Mouse (Mus musculus): ENCODE measurements at regions not wholly inside any gene's neighbourhood (a gene's known extent, or its start where the extent isn't known, plus 50 kb on each side); places are given as distances from the start of the nearest gene placed in this dataset.

DNA sequence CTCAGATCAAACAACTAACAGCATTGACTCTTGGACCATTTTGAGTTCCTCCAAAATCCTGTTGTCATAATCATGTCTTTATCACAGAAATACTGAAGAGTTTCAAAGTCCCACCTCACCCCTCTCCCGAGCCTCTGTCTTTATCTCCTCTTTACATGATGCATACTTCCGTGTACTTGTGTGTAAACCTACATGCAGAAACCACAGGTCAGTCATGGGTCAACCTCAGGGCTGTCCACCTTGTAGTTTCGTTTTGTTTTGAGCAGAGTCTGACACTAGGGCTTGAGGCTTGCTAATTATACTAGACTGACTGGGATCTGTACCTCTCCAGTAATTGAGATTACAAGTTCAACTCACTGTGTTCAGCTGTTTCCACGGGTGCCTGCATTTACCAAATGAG lies 348.4 kb upstream of the Acvr2a start:
- DNase-seq (ENCODE audit: low spot score), result no peak

DNA sequence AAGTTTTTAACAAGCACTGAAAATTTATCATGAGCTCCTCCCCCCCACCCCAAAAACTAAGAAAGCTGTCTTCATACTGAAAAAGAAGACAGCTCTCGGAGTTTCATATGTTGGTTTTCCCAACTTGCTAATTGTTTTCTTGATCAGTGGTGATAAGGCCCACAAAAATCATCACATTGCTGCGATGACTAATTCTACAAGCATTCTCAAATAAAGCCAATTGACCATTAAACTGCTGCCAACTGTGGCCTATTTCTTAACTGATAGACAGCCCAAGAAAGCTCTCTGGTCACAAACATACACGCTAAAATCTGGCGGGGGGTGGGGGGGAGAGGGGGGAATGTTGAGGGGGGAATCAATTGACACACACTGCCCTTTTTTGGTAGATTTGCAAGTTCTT lies 345.0 kb upstream of the Acvr2a start:
- DNase-seq (ENCODE audit: low spot score), result no peak

DNA sequence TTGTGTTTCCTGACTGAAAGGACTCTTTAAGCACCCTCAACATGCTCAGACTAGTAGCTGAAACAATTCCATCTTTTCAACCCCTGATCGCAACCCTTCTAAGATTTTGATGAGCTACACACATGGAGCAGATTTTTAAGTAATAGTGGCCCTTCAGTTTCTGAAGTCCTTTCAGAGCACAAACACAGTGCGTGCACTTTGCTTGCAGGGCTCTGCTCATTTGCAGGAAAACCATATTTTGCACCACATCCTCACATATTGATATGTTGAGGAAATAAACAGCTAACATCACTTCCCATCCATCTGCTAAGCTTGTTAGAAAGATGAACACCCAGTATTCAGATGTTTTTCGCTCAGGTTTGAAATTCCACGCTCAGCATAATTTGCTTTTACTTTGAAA lies 344.6 kb upstream of the Acvr2a start:
- DNase-seq (ENCODE audit: low spot score), result no peak

DNA sequence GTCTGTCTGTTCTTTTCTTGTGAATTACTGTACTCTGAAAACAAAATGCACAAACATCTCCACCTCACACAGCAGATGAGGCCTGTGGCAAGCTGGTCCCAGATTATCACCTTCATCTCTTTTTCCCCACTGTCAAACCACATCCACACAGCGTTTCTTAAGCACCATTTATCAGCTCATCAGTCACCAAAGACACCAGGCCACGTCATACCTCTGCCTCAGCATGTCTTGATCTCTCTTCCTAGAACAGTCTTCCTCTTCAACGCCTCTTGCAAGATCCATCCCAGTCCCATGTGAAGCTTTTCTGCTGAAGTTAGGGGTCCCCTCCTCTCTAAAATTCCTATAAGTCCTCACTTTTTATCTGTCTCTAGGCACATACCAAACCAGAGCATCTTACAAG lies 340.8 kb upstream of the Acvr2a start:
- DNase-seq (ENCODE audit: low spot score), result no peak

DNA sequence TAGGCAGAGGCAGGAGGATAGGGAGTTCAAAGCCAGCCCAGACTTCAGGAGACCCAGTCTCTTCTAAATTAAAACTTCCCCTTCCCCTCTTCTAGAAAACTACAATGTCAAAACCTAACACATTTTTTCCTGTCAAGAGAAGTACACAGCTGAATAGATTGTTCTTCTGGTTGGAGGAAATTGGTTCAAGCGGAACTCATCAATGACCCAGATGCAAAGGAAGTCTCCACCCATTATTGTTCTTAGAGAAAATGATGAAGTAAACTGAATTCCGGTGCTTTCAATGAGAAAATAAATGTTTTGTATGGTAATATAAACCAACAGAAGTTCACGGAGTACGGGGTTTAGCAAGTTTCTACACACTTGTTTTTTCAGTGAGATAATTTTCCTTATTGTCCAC lies 339.3 kb upstream of the Acvr2a start:
- DNase-seq (ENCODE audit: low spot score), result no peak

DNA sequence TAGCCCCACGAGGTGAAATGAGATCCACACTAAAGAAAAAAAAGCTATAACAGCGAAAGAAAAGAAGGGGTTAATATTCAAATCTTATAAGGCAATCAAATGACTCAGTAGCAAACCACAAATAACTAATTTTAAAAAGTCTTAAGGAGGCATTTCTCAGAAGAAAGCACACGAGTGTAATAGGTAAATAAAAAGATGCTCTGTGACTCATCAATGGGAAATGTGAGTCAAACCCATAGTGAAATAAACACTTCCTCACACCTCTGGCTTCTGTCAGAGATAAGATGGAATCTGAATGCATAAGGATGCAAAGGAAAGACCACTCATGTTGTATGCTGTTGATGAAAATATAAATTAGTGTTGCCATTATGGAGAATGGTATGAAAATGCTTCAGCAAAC lies 337.1 kb upstream of the Acvr2a start:
- DNase-seq (ENCODE audit: low spot score), result no peak

DNA sequence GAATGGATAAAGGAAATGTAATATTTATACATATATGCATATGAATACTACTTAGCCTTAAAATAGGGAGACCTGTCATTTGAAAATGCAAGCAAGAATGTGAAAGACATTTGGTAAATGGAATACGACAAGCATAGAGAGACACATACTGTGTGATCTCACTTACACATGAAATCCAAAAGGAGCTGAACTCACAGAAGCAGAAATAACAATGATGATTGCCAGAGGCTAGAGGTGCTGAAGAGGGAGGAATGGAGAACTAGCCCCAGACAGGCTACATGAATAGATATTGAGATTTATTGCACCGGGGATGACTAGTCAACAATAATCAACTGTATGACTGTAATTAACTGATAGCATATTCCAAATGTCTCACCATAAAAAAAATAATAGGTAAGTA lies 336.6 kb upstream of the Acvr2a start:
- peak; percentile 8 for DNase-seq (ENCODE audit: low spot score)

DNA sequence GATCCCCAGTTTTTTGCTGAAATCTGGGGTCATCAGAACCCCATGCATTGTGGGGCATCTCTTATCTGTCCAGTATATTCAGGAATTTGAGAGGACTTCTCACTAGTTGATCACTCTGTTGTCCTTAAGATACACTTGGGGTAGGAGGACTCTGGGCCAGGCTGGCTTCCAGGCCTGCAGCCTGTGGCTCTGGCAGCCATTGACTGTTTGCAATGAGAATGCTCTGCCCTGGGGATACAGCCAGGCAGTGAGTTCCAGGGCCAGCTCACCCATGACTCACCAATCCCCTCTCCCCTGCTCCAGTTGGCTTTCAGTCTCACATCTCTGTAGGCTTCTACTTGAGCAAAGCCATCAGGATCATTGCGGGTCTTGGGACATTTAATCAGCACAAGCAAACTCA lies 334.3 kb upstream of the Acvr2a start:
- DNase-seq (ENCODE audit: low spot score), result no peak

DNA sequence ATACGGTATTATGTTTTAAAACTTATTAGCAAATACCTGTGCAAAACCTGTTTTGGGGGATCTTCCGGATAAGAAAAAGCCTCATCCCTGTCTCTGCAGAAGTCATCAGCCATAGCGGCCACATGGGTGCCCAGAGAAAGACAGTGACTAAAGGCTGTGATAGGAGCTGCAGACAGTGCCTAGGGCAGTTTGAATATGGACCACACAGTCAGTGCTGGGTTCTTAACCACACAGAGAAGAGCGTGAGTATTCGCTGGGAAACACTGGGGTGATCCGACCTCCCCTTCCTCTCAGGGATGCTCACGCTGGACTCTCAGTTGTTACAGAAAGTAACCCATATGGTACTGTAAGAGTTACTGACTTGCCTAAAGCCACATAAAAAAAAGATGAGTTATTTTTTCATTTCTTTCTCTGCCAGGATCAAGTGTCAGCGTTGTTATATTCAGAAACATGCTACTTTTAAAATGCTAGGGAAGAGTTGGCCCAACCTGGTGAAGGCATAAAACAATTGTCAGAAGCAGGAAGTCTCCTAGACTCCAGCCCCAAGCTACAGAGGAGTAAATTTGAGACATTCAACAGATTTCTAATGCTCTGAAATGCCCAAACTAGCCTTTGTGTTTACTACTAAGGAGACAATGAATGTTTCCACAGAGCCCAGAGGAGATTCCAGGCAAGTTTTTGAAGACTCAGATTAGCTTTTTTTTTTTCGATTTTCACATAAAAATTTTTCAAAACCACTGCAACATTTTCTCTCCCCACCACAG lies 333.3 kb upstream of the Acvr2a start:
- DNase-seq (ENCODE audit: low spot score), result no peak

DNA sequence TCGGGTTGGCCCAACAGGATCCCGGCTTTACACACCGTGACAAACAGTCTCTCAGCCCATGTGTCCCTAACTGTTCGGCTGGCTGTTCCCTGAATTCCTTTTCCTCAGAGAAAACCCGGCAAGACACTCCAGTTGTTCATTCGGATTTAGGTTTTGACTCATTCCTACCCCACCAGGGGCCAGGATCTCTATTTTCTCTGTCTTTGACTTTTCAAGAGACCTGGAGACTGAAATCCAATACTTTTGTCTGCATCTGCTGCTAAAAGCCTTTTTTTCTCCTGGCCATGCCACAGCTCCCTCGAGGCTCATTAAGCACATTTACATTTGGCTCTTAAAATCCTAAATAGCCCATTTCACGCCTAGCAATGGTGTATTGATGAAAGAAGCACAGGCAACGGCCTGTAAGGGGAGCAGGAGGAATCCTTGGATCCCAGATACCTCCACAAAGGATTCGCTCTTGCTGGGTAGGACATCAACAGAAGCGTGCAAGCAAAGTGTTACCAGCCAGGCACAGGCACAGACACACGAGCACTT lies 332.6 kb upstream of the Acvr2a start:
- no peak for DNase-seq (ENCODE audit: low spot score)

DNA sequence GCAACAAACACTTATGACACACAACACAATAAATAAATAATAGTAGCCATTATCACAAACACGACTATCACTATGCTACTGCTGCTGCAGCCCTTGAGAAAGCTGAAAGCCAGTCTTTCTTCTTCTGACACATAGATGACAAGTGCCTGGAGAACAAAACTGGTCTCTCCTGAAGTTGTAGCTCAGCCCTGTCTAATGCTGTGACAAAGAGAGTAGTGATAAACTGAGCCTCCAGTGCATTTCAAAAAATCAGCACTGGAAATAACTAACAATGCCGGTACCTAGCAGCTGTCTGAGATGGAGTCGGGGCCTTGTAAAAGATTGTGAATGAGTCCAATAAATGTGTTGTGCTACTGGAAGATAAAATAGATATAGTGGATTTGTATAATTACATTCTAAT lies 320.3 kb upstream of the Acvr2a start:
- DNase-seq (ENCODE audit: low spot score), result no peak

DNA sequence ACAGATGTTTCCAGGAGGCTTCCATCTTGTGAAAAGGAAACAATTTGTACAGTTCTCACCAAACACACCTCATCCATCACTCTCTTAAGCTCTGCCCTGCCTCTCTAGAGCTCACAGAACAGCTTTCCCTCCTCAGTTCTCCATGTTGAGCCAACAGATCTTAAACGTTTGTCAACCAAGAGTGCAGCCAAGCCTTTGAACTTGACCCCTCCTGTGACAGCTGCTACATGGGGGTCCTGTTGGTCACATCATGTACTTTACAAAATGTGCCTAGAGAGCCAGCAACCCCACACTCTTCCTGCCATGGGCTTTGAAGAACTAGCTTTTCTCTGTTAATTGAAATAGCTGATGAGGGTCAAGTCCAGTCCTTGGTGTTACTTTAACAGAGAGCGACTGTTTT lies 319.8 kb upstream of the Acvr2a start:
- DNase-seq (ENCODE audit: low spot score), result no peak

DNA sequence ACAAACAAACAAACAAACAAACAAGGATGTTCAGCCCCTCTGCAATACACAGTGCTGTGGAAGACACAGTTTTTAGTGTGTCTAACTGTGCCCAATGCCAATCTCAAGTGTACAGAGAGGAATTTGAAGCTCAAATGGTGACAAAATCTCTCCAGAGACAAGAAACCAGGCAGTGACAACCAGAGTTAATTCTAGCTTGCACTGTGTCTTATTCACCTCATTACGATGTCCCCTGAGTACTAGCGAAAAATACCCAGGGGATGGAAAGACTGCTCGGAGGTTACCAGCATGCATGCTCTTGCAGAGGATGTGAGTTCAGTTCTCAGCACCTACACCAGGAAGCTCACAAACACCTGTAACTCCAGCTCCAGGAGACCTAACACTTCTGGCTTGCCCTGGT lies 319.3 kb upstream of the Acvr2a start:
- no peak for DNase-seq (ENCODE audit: low spot score)

DNA sequence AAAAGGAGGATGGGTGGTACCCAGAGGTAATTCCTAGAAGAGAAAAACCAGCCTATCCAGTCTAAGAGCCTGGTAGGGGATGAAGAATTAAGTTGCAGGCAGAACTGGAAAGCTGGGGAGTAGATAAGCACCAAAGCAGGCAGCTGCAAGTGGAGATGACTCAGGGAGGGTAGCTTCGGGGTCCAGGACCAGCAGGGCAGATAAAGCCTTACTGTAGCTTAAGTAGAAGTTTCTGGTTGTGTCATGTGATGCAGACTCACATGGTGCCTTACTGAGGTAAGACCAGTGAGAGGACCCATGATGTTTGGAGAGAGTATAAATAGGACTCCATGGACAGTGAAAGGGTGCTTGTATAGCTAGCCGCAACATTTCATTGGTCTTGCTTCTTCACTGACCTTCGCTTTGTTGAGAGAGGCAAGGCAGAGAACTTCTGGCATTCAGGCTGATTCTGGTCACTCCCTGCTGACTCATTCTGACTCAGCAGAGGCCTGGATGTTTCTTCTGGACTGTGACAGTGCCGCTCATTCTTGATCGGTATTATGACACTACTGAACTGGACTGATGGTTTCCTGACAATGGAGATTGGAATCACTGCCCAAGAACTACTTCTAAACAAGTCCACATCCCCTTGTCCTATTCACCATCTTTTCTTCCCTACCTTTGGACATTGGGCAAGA lies 315.7 kb upstream of the Acvr2a start:
- no peak for DNase-seq (ENCODE audit: low spot score)

DNA sequence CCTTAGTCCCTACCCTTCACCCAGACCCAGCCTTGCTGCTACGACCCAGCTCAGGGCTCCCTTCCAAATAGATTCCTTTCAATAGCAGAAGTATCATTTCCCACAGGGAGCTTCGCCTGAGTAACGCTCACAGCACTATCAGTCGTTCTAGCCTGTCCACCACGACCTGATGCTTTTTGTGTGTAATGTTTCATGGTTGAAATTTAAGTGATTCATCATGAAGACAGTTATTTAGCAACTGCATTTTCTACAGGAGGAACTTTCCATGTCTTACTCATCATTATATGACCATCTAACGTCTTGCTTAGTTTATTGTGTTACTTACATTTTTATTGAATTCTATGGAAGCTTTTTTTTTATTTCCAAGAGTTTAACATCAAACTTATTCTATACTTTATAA lies 314.5 kb upstream of the Acvr2a start:
- no peak for DNase-seq (ENCODE audit: low spot score)

DNA sequence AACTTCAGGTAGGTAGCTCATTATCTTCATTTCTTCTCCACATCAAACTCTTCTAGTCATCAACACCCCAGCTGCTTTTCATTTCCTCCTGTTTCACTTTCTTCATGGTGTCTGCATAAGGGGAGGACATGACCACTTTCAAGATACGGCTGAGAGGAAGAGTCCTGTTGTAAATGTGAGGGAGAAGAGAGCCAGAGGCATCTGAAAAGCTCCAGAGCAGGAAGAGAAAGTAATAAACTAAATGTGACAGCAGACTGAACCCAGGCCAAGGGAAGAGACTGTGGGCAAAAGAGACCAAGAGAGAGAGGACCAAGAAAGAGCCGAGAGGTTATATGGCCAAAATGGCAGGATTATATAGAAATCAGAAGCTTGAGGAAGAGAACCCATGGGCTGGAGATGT lies 312.5 kb upstream of the Acvr2a start:
- DNase-seq (ENCODE audit: low spot score), result no peak

DNA sequence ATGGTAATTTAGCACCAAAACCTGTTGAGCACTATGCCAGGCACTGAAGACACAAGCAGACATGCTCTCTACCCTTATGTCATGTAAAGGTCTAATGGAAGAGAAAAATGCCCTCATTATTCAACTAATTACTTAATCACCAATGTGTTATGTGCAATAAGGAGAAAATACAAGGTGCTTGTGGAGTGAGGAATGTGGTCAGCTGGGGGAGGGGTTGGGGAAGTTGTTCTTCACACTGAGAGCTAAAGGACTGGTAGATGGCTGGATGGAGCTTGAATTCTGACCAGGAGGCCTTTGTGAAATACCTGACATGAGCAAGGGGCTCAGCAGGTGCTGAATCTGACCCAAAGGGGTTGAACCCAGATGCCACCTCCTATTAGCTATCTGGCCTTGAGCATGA lies 300.1 kb upstream of the Acvr2a start:
- no peak for DNase-seq (ENCODE audit: low spot score)

DNA sequence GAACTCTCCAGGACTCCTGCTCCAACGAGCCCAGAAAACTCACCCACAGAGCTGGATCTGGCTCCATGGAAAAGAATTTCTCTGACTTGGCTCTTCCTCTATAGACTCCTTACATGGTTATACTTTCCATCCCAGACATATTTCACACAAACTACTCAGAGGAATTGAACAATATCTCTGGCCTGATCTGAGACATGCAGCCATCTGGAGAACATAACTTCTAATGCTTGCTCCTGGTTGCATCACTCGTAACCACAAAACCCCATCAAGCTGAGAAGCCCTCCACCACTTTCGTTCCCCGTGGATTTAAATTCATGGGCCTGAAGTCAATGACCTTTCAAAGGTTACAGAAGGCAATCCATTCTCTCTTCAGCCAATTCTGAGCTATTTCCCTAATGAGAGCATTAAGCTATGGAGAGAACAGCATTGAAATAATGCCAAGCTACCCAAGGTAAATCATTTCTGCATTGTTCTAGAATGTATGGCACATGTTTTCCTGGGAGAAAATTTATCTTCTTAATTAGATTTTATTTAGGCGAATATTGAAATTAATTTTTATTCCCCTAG lies 294.0 kb upstream of the Acvr2a start:
- DNase-seq (ENCODE audit: low spot score), result no peak

DNA sequence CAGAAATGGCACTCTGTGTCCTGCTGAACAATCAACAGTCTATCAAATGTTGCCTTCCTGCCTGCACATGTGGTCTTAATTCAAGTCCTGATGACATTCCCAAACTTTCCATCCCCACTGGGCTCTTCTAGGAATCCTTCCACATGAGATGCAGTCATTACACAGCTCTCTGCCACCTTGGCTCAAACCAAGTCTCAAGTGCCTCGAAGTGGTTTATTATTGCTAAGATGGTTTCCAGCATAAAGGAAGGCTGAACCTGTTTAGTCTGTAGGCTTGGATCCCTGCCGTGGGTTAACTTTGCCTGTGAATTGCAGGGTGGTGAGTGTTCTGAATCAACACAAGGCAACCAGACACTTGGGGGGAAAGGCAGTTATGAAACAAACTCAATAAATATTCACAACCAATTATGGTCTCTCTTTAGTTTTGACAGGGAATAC lies 293.4 kb upstream of the Acvr2a start:
- no peak for DNase-seq (ENCODE audit: low spot score)

DNA sequence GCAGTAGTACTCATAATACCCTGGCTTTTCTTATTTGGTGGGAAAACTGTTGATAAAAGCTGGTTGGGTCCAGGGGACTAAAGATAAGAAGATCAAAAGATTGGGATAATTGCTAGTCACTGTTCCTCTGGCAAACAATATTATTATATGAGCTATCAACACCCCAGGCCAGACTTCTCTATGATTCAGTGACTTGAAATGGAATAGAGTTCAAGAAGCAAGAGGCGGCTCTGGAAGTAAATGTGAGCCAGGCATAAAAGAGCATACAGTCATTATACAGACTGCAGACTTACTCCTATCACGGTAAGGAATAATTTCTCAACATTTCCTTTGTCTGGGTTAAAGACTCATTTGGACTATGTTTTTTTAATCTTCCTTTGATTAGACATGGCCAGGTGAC lies 278.5 kb upstream of the Acvr2a start:
- DNase-seq (ENCODE audit: low spot score), result no peak

DNA sequence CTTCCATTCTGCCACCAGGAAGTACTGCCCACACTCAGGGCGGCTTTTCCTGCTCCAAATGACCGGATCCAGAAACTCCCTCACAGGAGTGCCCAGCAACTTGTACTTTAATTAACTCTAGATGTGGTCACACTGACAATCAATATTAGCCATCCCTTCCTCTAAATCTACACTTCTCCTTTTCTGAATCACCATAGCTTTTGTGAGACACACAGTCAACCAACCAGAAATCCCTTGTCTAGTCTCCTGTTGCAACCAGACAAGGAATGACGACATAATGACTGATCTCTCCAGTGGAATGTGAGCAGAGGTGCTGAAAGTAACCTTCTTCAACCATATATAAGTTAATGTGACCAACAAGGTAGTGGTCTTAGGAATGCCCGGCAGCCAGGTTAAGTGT lies 277.0 kb upstream of the Acvr2a start:
- no peak for DNase-seq (ENCODE audit: low spot score)

DNA sequence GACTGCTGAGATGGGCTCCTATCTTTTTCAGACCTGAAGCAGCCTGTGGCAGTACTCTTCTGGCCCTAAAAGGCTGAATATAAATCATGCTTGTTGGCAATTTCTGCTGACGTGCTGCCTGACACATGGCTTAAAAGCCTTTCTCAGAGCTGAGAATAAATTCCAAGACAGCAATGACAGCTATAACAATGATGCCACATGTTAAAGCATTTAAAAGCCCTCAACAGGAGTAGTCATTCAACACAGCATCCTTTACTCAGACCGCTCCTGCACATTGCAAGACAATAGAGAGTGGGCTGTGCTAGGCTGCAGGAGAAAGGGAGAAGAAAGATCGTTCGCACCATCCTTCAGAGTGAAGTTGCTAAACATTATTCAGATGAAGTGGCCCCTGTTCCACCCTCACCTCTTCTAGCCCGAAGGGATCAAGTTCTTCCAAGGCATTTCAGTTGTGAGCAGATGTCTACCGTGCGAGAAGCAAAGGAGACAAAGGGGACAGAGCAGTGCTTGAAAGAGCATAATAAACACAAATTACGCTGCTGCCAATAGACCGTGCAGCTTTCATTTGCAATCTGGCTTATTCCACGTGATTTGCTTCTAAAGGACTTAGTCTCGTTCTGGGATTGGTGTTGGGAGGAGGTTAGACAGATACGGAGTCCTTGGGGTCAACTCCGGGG lies 275.1 kb upstream of the Acvr2a start:
- DNase-seq (ENCODE audit: low spot score), result peak; percentile 61
